Mouse (Mus musculus) MEL (cell line): ENCODE results near the gene D8Ertd738e. TPM values are rescaled to one million over a fixed set of nuclear protein-coding genes. Genes with fewer than 3 reads are reported as not detected.

Experiments
- DNase-seq: peaks from one replicate; pipeline ENCODE4 v3.0.0; 2011; ENCODE audit warnings: low read depth, low spot score
- H3K27ac ChIP-seq: 2 replicates; pipeline ENCODE4 v1.5.1; 2012; ENCODE audit warnings: low read depth, mild to moderate bottlenecking, control low read depth, low read length, moderate library complexity; ENCODE audit not compliant: control insufficient read depth
- H3K27me3 ChIP-seq, 2 experiments: fragments of 150-350 bp in 1 of 2; sonication (generic) in 1 of 2; 2 replicates each; pipeline ENCODE4 v1.6.1; 2012; ENCODE audit warnings: low read length in 2 of 2, mild to moderate bottlenecking in 2 of 2, improper control_type of control experiment in 1 of 2, moderate library complexity in 1 of 2; ENCODE audit not compliant: insufficient read depth in 2 of 2, control insufficient read depth in 1 of 2
- H3K36me3 ChIP-seq, 2 experiments: 2 replicates each; pipeline ENCODE4 v1.6.1; 2012 to 2014; ENCODE audit warnings: low read length in 2 of 2, improper control_type of control experiment in 1 of 2, inconsistent platforms in 1 of 2, mild to moderate bottlenecking in 1 of 2; ENCODE audit not compliant: insufficient read depth in 2 of 2, control insufficient read depth in 1 of 2
- H3K4me1 ChIP-seq, 2 experiments: fragments of 150-350 bp in 1 of 2; sonication (generic) in 1 of 2; 2 replicates each; pipeline ENCODE4 v1.6.1; 2012; ENCODE audit warnings: low read length in 2 of 2, improper control_type of control experiment in 1 of 2, mild to moderate bottlenecking in 1 of 2; ENCODE audit not compliant: insufficient read depth in 2 of 2, control insufficient read depth in 1 of 2
- H3K4me3 ChIP-seq, 2 experiments: fragments of 150-350 bp in 1 of 2; sonication (generic) in 1 of 2; 2 replicates each; pipeline ENCODE4 v1.5.1; 2012; ENCODE audit warnings: low read depth in 2 of 2, low read length in 2 of 2, mild to moderate bottlenecking in 2 of 2, moderate library complexity in 2 of 2, control low read depth in 1 of 2, improper control_type of control experiment in 1 of 2; ENCODE audit not compliant: control insufficient read depth in 1 of 2, insufficient read depth in 1 of 2
- H3K79me2 ChIP-seq: 2 replicates; pipeline ENCODE4 v1.6.1; 2012; ENCODE audit warnings: mild to moderate bottlenecking, low read length, moderate library complexity; ENCODE audit not compliant: control insufficient read depth, poor library complexity, insufficient read depth
- H3K9ac ChIP-seq: 2 replicates; pipeline ENCODE4 v1.6.1; 2012; ENCODE audit warnings: low read depth, mild to moderate bottlenecking, control low read depth, low read length, moderate library complexity; ENCODE audit not compliant: control insufficient read depth, poor library complexity, severe bottlenecking
- H3K9me3 ChIP-seq: fragments of 150-350 bp; sonication (generic); replicated peaks from 2 replicates; pipeline ENCODE4 v1.6.1; 2012; ENCODE audit warnings: mild to moderate bottlenecking, low read length, improper control_type of control experiment, moderate library complexity; ENCODE audit not compliant: insufficient read depth
- BHLHE40 ChIP-seq: IDR thresholded peaks from 2 replicates; pipeline ENCODE4 v1.6.1; 2012; ENCODE audit warnings: low read depth, mild to moderate bottlenecking, inconsistent platforms, low read length, improper control_type of control experiment, borderline replicate concordance
- CTCF ChIP-seq, 3 experiments: IDR thresholded peaks in 2 of 3; conservative IDR thresholded peaks in 1 of 3; 2 replicates each; pipeline ENCODE4 v1.5.1; 2011 to 2012; ENCODE audit warnings: low read length in 3 of 3, low read depth in 2 of 3, mild to moderate bottlenecking in 2 of 3, improper control_type of control experiment in 1 of 3, inconsistent platforms in 1 of 3, mixed read lengths in 1 of 3, moderate library complexity in 1 of 3; ENCODE audit not compliant: control insufficient read depth in 1 of 3, insufficient read depth in 1 of 3, poor library complexity in 1 of 3, severe bottlenecking in 1 of 3
- E2F4 ChIP-seq: IDR thresholded peaks from 2 replicates; pipeline ENCODE4 v1.6.1; 2011; ENCODE audit warnings: low read depth, low read length, improper control_type of control experiment, borderline replicate concordance
- ETS1 ChIP-seq: IDR thresholded peaks from 2 replicates; pipeline ENCODE4 v1.6.1; 2012; ENCODE audit warnings: low read depth, mild to moderate bottlenecking, inconsistent platforms, low read length, improper control_type of control experiment, moderate library complexity
- KAT2A ChIP-seq: conservative IDR thresholded peaks from 2 replicates; pipeline ENCODE4 v1.6.1; 2012; ENCODE audit warnings: low read depth, low read length, improper control_type of control experiment, inconsistent platforms
- MYB ChIP-seq: IDR thresholded peaks from 2 replicates; pipeline ENCODE4 v1.6.1; 2011; ENCODE audit warnings: mild to moderate bottlenecking, low read depth, low read length, improper control_type of control experiment
- POLR2AphosphoS5 ChIP-seq: IDR thresholded peaks from 2 replicates; pipeline ENCODE4 v1.6.1; 2012; ENCODE audit warnings: low read depth, borderline replicate concordance, mild to moderate bottlenecking, inconsistent platforms, low read length, moderate library complexity, mixed read lengths
- RAD21 ChIP-seq: IDR thresholded peaks from 2 replicates; pipeline ENCODE4 v1.6.1; 2011; ENCODE audit warnings: mild to moderate bottlenecking, low read depth, low read length, improper control_type of control experiment
- SIN3A ChIP-seq: IDR thresholded peaks from 2 replicates; pipeline ENCODE4 v1.6.1; 2012; ENCODE audit warnings: low read length, improper control_type of control experiment, inconsistent platforms
- SMC3 ChIP-seq: IDR thresholded peaks from 2 replicates; pipeline ENCODE4 v1.6.1; 2011; ENCODE audit warnings: low read depth, low read length, improper control_type of control experiment
- TAL1 ChIP-seq: IDR thresholded peaks from 2 replicates; pipeline ENCODE4 v1.6.1; 2012; ENCODE audit warnings: mild to moderate bottlenecking, inconsistent platforms, low read length, moderate library complexity, mixed read lengths
- TCF12 ChIP-seq: IDR thresholded peaks from 2 replicates; pipeline ENCODE4 v1.6.1; 2014; ENCODE audit warnings: low read depth, mild to moderate bottlenecking, inconsistent platforms, low read length, improper control_type of control experiment, moderate library complexity
- USF2 ChIP-seq, 2 experiments: IDR thresholded peaks; 2 replicates each; pipeline ENCODE4 v1.6.1; 2011 to 2012; ENCODE audit warnings: improper control_type of control experiment in 2 of 2, low read length in 2 of 2, borderline replicate concordance in 1 of 2, inconsistent platforms in 1 of 2, low read depth in 1 of 2, mild to moderate bottlenecking in 1 of 2; ENCODE audit not compliant: insufficient read depth in 1 of 2
- ZC3H11A ChIP-seq: IDR thresholded peaks from 2 replicates; pipeline ENCODE4 v1.6.1; 2012; ENCODE audit warnings: low read depth, mild to moderate bottlenecking, inconsistent platforms, low read length, improper control_type of control experiment
- polyA plus RNA-seq, 2 experiments: library from polyadenylated mRNA; stranded (reverse) in 1 of 2; unstranded in 1 of 2; fragments of >175 nt in 1 of 2; fragments of >200 nt in 1 of 2; gene quantifications; 2 replicates each; pipeline versions ENCODE4 v1.2.1 to v1.2.4; 2012; ENCODE audit warnings: low replicate concordance in 2 of 2, low read depth in 1 of 2; ENCODE audit not compliant: insufficient read length in 2 of 2, insufficient read depth in 1 of 2, missing spikeins in 1 of 2
- total RNA-seq: library from RNA; depleted of rRNA; stranded (reverse); fragments of 300-350 nt; gene quantifications from 2 replicates; pipeline ENCODE4 v1.2.3, GENCODE M21; 2012

D8Ertd738e gene
- total and polyA plus RNA-seq, 3 experiments: 149 to 164 TPM; not detected in 1

GRCm38 (mm10) chr8:84211202-84211601 lies 38.3 kb downstream of the D8Ertd738e start:
- H3K36me3 ChIP-seq: 0 out of 4 replicates have a peak, but pooled peaks cover 0 to 2% of the 10 kb centered on the region in 2 experiments
- H3K4me1 ChIP-seq: no peaks in the 10 kb centered on the region
- no peak for TF ChIP-seq ZC3H11A
- TF ChIP-seq SIN3A: no peak
- no peak overlapping the region for H3K4me3 ChIP-seq
- no peaks in the 10 kb centered on the region for H3K9me3 ChIP-seq
- no peaks in the 10 kb centered on the region for H3K79me2 ChIP-seq
- H3K9ac ChIP-seq: no peak overlapping the region
- no peak overlapping the region for H3K27ac ChIP-seq
- H3K27me3 ChIP-seq: no peaks in the 10 kb centered on the region
- DNase-seq: no peak

GRCm38 (mm10) chr8:84210167-84210791 lies 39.2 kb downstream of the D8Ertd738e start:
- Histone ChIP-seq H3K36me3 (0 out of 4 replicates have a peak, but pooled peaks cover 0 to 2% of the 10 kb centered on the region in 2 experiments), H3K27ac (no peak overlapping the region), H3K9ac (no peak overlapping the region), H3K4me1 (no peaks in the 10 kb centered on the region)
- peak; percentile 77 for DNase-seq
- peak; percentile 69 for TF ChIP-seq ZC3H11A
- TF ChIP-seq SMC3: peak; percentile 89
- TF ChIP-seq CTCF (IDR thresholded peaks at IDR 0.05 in 2 of 3, conservative IDR thresholded peaks at IDR 0.05 in 1 of 3; ENCODE audit: control insufficient read depth in 1 of 3, insufficient read depth in 1 of 3, low read depth in 2 of 3, low read length in 3 of 3, poor library complexity in 1 of 3, severe bottlenecking in 1 of 3): peak; percentile 82 to 89 (median 85)
- no peak for TF ChIP-seq BHLHE40
- TF ChIP-seq RAD21: peak; percentile 60
- TF ChIP-seq, all 39 proteins: peak for 4
- Histone ChIP-seq H3K27me3 (no peaks in the 10 kb centered on the region), H3K79me2 (no peaks in the 10 kb centered on the region), H3K9me3 (no peaks in the 10 kb centered on the region), H3K4me3 (no peak overlapping the region)

GRCm38 (mm10) chr8:84208381-84209380 lies 40.8 kb downstream of the D8Ertd738e start:
- no peak overlapping the region for H3K4me3 ChIP-seq
- H3K36me3 ChIP-seq: 0 out of 4 replicates have a peak, but pooled peaks cover 0 to 2% of the 10 kb centered on the region in 2 experiments
- H3K9ac ChIP-seq: no peak overlapping the region
- no peak for TF ChIP-seq TAL1
- TF ChIP-seq KAT2A: no peak
- no peak for TF ChIP-seq USF2 (IDR thresholded peaks at IDR 0.05; ENCODE audit: borderline replicate concordance in 1 of 2, insufficient read depth in 1 of 2, low read depth in 1 of 2, low read length in 2 of 2)
- no peak for TF ChIP-seq E2F4
- TF ChIP-seq TCF12: no peak
- TF ChIP-seq ETS1: no peak
- TF ChIP-seq MYB: no peak
- TF ChIP-seq POLR2AphosphoS5: no peak
- H3K27me3 ChIP-seq: no peaks in the 10 kb centered on the region
- H3K27ac ChIP-seq: no peak overlapping the region
- no peak for DNase-seq
- H3K4me1 ChIP-seq: peaks cover 0 to 6% of the 10 kb centered on the region in 2 experiments; a peak in 1 of 4 replicates
- H3K9me3 ChIP-seq: no peaks in the 10 kb centered on the region
- H3K79me2 ChIP-seq: no peaks in the 10 kb centered on the region; the same call in 1 of the 2 replicates
